Mouse (Mus musculus) layer of hippocampus, adult 9-11 months (tissue): ENCODE results near the gene 9230112D13Rik.

Experiments used
- DNase-seq: peaks from one replicate; pipeline ENCODE4 v3.0.0; 2022

9230112D13Rik gene

DNA sequence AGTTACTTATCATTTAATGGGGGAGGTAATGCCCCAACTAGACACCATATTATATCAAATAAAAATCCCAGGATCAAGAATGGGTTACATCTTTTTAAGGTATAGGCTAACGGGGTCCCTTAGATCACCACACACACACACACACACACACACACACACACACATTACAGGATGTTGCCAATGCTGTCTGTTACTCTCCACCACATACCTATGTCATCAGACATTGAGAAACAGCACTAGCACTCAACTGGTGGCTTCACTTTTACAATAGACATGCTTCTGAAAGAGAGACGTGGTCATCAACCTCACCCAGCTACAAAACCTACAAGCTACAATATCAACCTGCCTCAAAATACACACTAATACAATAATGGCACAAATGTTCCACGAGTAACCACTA is 28.9 kb downstream of the 9230112D13Rik start:
- no peak for DNase-seq

DNA sequence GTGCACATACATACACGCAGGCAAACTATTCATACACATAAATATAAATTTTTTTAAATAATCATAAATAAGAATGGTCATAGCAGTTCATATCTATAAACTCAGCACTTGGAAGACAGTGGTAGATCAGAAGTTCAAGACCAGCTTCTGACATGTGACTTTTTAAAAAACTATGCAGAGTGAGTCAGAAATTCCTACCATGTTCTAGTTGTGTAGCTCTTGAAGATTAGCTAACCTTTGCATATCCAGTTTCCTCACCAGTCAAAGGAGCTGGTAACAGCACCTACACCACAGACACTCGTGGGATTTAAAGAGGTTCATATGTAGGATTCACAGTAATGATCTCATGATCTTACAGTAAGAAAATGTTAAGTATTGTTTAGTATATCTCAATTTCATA is 29.9 kb downstream of the 9230112D13Rik start:
- DNase-seq = no peak

DNA sequence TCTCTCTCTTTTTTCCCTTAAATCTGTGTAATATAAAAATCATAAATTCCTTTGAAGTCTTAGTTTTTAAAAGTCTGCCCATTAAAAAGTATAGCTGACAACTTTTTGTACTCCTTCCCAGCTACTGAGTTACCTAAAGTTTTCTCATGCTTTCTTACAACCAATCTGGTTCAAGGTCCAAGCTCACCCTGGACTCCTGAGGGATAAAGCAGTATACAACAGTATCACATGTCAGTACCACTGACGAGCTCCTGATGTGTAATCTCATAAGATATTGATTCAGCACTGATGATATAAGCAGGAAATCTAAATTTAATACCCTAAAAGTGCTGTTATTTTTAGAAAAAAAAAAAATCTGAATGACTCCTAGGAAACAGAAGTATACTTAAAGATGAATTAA is 31.6 kb downstream of the 9230112D13Rik start:
- DNase-seq = no peak

DNA sequence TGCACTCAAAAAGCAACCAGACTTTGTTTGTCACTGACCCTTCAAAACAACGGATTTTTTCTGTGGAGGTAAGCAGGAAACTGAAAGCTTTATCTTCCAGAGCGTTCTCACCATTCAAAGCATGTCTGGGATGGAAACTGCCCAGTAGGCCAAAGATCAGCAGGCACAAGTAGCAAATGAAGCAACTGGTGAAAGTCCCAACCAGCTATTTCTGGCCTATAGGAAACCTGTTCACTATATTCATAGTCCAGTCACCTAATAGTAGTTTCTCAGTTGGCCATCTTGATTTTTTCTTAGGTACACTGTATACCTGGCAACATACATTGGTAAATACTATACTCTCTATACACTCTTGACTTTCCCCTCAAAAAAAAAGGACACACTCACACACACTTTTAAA is 32.7 kb downstream of the 9230112D13Rik start:
- DNase-seq = no peak

DNA sequence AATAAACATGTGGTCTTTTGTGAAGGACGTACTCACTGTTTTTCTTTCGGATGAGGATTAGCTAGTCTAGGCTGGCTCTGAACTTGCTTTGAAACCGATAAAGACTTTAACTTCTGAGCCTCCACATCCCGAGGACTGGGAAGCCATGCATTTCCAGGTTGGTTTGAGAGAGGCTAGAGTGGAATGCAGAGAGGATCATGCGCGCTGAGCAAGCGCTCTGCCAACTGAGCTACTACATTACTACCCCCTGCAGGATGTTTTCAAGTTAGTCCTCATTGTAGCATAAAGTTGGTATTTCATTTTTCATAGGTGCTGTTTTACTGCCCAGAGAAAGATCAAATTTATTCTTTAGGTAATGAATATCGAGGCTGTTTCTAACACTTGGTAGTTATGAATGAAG is 36.4 kb downstream of the 9230112D13Rik start:
- no peak for DNase-seq

DNA sequence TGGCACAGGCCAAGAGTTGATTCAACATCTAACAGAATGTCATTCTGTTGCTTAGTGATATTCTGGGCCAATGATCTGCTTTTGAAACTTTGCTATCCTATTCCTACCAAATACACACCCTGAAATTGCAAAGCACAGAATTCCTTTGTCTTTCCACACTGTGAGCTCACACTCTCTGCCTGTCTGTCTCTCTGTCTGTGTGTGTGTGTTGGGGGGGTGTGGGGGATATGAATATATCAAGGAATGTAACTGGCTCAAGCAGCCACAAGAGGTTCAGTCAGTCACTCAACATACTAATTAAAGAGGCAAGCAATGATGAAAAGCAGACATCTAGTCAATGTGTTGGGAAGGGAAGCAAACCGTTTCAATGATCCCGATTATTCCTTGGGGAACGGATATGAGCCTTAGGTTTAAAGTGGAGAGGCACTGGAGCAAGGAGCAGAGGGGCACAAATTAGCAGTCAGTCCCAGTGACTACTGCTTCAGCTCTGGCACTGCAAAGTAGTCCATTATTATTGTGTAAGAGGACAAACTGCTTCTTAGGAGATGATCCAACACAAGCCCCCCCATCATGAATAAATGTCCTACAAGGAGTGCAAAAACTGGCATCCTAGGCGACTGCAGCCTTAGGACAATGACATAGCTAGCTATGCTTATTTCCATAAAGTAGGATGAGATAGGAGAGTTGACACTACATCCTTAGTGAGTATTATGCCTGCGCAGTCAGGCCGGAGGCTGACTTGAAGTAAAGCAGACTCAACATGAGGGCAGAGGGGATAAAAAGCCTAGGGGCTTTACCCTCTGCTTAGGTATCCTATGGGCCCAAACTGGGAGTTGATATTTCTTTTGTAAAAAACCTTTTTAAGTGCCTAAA is 38.9 kb downstream of the 9230112D13Rik start:
- no peak for DNase-seq

DNA sequence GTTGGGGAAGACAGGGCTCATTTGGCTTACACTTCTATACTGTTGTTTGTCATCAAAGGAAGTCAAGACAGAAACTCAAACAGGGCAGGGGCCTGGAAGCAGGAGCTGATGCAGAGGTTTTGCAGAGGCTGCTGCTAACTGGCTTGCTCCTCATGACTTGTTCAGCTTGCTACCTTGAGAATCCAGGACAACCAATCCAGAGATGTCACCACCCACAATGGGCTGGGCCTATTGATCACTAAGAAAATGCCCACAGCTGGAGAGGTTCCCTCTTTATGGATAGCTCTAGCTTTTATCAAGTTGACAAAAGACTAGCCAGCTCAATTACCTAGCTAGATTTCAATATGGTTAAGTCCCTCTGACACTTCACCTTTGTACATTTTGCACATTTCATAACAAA is 51.0 kb downstream of the 9230112D13Rik start:
- no peak for DNase-seq

DNA sequence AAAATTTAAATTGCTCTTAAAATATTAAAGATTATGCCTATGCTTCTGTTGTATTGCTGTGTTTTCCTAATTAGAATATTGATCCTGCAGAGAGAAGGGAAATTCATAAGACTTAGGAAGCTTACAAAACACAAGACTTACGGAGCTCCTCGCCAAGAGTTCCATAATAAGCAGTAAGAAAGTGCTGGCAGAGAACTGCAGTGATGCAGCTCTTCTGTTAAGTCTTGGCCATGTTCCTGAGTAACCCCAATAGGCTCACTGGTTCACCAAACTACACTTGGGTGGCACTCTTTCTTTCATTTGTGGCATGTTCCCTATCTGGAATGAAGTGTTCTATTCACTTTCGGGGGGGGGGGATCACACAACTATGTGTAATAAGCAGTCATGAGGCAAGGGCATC is 56.3 kb downstream of the 9230112D13Rik start:
- DNase-seq = no peak
